Mouse (Mus musculus) left cerebral cortex, postnatal 14 days (tissue): ENCODE results near the gene Cib2. TPM values are rescaled to one million over a fixed set of nuclear protein-coding genes. Genes with fewer than 3 reads are reported as not detected.
A peak's percentile ranks its signal among the peaks of the same experiment; 100 is the strongest.

Experiments used
- DNase-seq, 2 experiments: peaks; one replicate each; pipeline ENCODE4 v3.0.0; 2021 to 2022; ENCODE audit warnings: low spot score in 2 of 2, mixed read lengths in 1 of 2
- intact Hi-C: fragments of 180-260 bp; cut with DNase I; formaldehyde crosslinking; loops from one replicate; pipeline ENCODE4 v1.15.1; 2025
- total RNA-seq, 2 experiments: library from RNA; stranded (reverse); gene quantifications; 2 replicates each; pipeline ENCODE4 v1.2.3; 2021

The Cib2 gene
- total RNA-seq, 2 experiments from 2014 or later: 17.6 to 20.2 TPM

DNA sequence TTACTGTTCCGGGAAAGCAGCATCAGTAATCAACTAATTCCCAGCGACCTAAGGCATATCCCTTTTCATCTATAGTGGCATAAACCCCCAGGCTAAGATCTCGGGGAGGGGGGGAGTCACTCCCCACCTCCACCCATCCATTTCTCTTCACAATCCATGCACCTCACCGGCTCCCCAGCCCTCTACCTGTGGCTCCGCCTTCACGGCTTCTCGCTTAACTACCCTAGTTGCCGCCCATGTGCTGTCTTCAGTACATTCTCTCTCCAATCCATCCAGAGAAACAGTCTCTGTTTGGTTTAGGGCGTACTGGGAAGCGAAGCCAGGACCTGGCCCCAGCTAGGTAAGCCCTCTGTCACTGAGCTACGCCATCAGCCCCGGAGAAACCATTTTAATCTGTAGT, 57.1 kb downstream of the Cib2 start:
- DNase-seq: no peak
- intact Hi-C loops: no loop called here

DNA sequence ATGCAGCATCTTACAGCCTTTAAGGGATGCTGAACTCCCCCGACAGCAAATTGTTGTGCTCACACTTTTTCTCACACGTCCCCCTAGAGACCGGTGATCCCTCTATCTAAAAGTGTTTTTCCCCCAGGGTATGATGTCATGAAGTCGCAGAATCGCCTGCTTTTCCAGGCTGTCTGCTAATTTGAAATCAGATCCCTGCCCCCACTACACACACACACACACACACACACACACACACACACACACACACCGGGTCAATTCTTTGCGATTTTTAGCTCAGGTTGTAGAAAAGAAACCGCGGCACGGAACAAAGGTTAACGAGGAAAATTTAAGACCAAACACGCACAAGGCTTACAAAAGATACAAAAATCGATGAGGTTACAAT, 57.9 kb downstream of the Cib2 start:
- intact Hi-C loops: no loop called here
- DNase-seq: no peak

DNA sequence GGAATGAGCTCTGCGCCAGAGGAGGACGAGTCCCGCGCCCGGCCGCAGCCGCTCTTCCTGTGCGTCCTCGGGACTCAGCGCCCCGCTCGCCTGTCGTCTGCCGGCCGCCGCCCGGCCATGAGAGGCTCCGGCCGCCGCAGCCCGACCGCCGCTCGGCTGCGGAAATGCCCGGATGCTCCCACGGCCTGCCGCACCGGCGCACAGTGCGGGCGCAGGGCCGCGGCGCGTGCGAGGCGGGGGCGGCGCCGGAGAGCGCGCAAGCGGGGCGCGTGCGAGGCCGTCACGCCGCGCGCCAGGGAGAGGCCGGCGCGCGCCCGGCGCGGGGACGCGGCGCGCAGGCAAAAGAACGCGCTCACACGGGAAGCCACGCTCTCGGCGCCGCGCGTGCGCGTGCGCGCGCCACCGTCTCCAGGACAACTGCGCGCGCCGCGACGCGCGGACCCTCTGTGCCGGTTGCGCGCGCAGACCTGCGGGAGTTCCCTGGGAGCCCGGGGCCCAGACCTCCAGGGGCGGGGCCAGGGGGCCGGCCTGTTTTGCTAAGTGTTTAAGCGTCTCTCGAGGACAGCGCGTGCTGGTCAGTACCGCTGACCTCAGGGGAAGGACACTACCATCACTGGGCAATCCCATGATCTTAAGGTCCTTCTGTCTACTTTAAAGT, 58.4 kb downstream of the Cib2 start, which contains the start of gene Dmxl2:
Gene Dmxl2 (minus strand): TSS at position 174 of the 658 bp plus-strand sequence.
- intact Hi-C loops: loop anchor here (2.0 kb wide), 1 partner anchor 85 kb away; the partner anchor contains the start of gene Idh3a
- peak; percentile 90 to 96 for DNase-seq

DNA sequence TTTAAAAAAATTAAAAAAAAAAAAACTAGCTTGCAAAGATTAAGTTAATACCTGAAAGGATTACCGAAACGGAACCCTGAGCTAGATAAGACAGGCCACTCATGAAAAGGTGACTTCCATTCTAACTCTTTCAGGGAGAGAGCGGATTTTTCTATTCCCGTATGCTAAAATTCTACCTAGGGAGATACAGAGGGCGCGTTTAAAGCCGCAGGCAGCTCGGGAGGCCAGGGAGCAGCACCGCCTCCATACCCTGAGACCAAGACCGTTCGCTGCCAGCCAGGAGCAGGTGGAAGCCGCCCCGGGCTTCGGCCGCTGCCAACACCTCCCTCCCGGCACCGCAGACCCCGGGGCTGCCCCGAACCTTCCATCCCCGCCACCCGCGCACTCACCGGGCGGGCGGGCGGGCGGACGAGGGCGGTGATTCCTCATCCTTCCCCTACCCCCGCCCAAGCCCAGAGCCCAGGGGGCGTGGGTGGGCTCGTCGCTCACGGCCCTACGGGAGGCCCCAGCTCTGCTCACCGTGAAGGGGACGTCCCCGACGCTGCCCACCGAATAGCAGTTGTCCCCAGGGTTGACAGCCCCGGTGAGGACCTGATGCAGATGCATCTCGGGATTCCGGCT, 59.1 kb downstream of the Cib2 start:
- DNase-seq: peak in 1 of 2 experiments; percentile 24
- intact Hi-C loops: loop anchor here (2.0 kb wide), 1 partner anchor 86 kb away; the partner anchor contains the start of gene Idh3a

DNA sequence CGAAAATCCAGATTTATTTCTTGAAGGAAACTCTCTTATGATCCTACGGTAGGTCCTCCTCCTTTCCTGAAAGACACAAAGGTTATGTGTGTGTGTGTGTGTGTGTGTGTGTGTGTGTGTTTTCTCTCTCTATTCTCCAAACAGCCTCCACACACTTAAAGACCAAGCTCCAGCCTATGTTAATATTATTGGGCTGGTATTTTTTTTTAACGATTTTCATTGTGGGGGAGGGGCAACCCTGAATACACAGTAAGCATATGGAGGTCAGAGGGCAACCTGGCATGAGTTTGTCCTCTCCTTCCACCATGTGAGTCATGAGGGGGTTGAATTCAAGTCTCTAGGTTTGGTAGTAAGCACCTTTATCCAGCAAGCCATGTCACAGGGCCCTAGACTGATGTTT, 60.2 kb downstream of the Cib2 start:
- DNase-seq: peak in 1 of 2 experiments; percentile 46
- intact Hi-C loops: loop anchor here (2.0 kb wide), 1 partner anchor 87 kb away; the partner anchor contains the start of gene Idh3a

DNA sequence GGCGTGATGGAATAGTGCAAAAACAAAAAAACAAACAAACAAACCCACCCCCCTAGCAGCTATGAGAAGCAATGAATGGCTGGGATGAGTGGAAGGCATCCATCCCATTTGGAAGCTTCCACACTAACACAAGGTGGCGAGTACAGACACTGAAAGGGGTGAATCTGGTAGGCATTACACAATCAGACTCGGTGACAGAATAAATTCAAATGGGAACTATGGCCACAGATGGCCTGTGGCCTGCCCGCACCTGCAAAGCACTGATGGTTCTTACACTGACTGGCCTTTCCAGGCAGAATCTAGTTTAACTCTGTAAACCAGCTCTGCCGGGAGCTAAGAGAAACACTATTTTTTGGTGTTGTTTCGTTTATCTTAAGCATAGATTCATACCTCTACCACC, 60.7 kb downstream of the Cib2 start:
- DNase-seq: no peak
- intact Hi-C loops: no loop called here

Other genes with a start within 250 kb of the Cib2 start
- 100 to 1,000 TPM; 197 to 206 TPM for gene Dmxl2, start 58.6 kb downstream of the Cib2 start, total RNA-seq
- not detected for gene Sh2d7, start 21.2 kb downstream of the Cib2 start, total RNA-seq
- gene Idh3a, start 26.1 kb upstream of the Cib2 start, total RNA-seq: 100 to 1,000 TPM; 225 to 229 TPM
- gene Acsbg1, start 101.7 kb upstream of the Cib2 start, total RNA-seq: 100 to 1,000 TPM; 125 to 132 TPM
- 10 to 100 TPM; 23.9 to 24.4 TPM for gene Dnaja4, start 138.7 kb upstream of the Cib2 start, total RNA-seq
- 10 to 100 TPM; 52.9 to 54.3 TPM for gene Wdr61, start 174.3 kb upstream of the Cib2 start, total RNA-seq
- gene Crabp1, start 204.5 kb upstream of the Cib2 start, total RNA-seq: 1 to 10 TPM; 2.5 to 3.2 TPM